Mouse (Mus musculus) heart, postnatal 0 days (tissue): Measurements from ENCODE around the gene Pank2.

Experiments
- CTCF ChIP-seq: IDR thresholded peaks from 2 replicates; pipeline ENCODE4 v1.5.1; 2016; ENCODE audit warnings: antibody characterized with exemption, control low read depth, low read depth
- EP300 ChIP-seq: IDR thresholded peaks from 2 replicates; pipeline ENCODE4 v1.6.1; 2016; ENCODE audit warnings: antibody characterized with exemption, low read depth

DNA sequence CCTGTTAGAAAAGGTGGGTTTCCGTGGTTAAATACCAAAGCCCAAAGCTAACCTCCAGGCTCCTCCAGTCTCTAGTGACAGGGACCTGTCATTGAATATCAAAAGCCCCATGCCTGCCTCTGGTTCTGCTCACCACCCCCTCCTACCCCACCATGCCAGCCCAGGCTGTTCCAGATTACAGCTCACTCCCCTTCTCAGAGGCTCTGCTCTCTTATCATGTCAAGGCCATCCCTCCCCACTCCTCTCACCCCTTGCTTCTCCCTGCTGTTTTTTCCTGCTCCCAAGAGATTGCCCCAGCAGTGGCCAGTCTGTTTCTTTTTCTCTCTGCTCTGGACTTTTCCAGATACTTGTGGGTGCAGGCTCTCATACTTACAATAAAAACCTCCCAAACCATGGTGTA lies 38.7 kb upstream of the Pank2 start:
- TF ChIP-seq EP300, result no peak
- TF ChIP-seq CTCF, result no peak
